Mouse (Mus musculus): ENCODE measurements at regions not wholly inside any gene's neighbourhood (a gene's known extent, or its start where the extent isn't known, plus 50 kb on each side); places are given as distances from the start of the nearest gene placed in this dataset.

GRCm38 (mm10) chr1:163573533-163573932, 151.5 kb downstream of the Mettl11b start:
- TF ChIP-seq POLR2A (IDR thresholded peaks at IDR 0.05; ENCODE audit: insufficient read depth, low read depth, low read length) (no peak), CTCF (IDR thresholded peaks at IDR 0.05) (no peak)
